Mouse (Mus musculus) myocyte (in vitro differentiated cells): ENCODE results near the gene Mdm2. TPM values are rescaled to one million over a fixed set of nuclear protein-coding genes. Genes with fewer than 3 reads are reported as not detected.
A peak's percentile ranks its signal among the peaks of the same experiment; 100 is the strongest.
"Not testable (repeated sequence)": the region's sequence is repeated elsewhere in the genome, so short reads cannot be mapped to it uniquely, and the experiment has no call there.

Experiments used
- H3K27me3 ChIP-seq: one replicate; pipeline ENCODE4 v1.6.1; 2011; ENCODE audit not compliant: control insufficient read depth, insufficient read depth, insufficient read length
- H3K36me3 ChIP-seq: one replicate; pipeline ENCODE4 v1.6.1; 2011; ENCODE audit not compliant: control insufficient read depth, insufficient read depth
- H3K4me2 ChIP-seq: one replicate; pipeline ENCODE4 v1.6.1; 2011; ENCODE audit warnings: low read depth, control low read depth
- H3K4me3 ChIP-seq: one replicate; pipeline ENCODE4 v1.5.1; 2011; ENCODE audit warnings: mild to moderate bottlenecking, control low read depth, moderate library complexity
- H3K79me2 ChIP-seq: one replicate; pipeline ENCODE4 v1.6.1; 2011; ENCODE audit not compliant: control insufficient read depth, insufficient read depth
- H3ac ChIP-seq: one replicate; pipeline ENCODE4 v1.6.1; 2011; ENCODE audit not compliant: control insufficient read depth, insufficient read length
- CEBPB ChIP-seq: IDR thresholded peaks from 2 replicates; pipeline ENCODE4 v1.6.1; 2011; ENCODE audit warnings: mild to moderate bottlenecking, moderate library complexity; ENCODE audit not compliant: poor library complexity, insufficient read depth, severe bottlenecking
- E2F4 ChIP-seq: IDR thresholded peaks from one replicate; pipeline ENCODE4 v1.6.1; 2011; ENCODE audit warnings: mild to moderate bottlenecking, control low read depth, moderate library complexity; ENCODE audit not compliant: insufficient read depth
- MAX ChIP-seq: IDR thresholded peaks from one replicate; pipeline ENCODE4 v1.6.1; 2011; ENCODE audit warnings: low read depth, mild to moderate bottlenecking, control low read depth
- MYOD1 ChIP-seq, 3 experiments: IDR thresholded peaks; one replicate each; pipeline ENCODE4 v1.6.1; 2011; ENCODE audit warnings: control low read depth in 2 of 3, low read depth in 2 of 3, mild to moderate bottlenecking in 2 of 3, moderate library complexity in 1 of 3; ENCODE audit not compliant: insufficient read length in 2 of 3, control insufficient read depth in 1 of 3
- MYOG ChIP-seq, 3 experiments: IDR thresholded peaks; one replicate each; pipeline ENCODE4 v1.6.1; 2011; ENCODE audit warnings: control low read depth in 2 of 3, low read depth in 2 of 3, mild to moderate bottlenecking in 2 of 3; ENCODE audit not compliant: insufficient read length in 2 of 3, control insufficient read depth in 1 of 3, insufficient read depth in 1 of 3
- POLR2A ChIP-seq: IDR thresholded peaks from one replicate; pipeline ENCODE4 v1.6.1; 2011; ENCODE audit warnings: low read depth, mild to moderate bottlenecking, control low read depth, moderate library complexity; ENCODE audit not compliant: insufficient read length
- POLR2AphosphoS2 ChIP-seq: IDR thresholded peaks from one replicate; pipeline ENCODE4 v1.6.1; 2011; ENCODE audit warnings: low read depth, control low read depth; ENCODE audit not compliant: insufficient read length
- REST ChIP-seq: IDR thresholded peaks from one replicate; pipeline ENCODE4 v1.6.1; 2011; ENCODE audit warnings: mild to moderate bottlenecking, control low read depth, moderate library complexity; ENCODE audit not compliant: insufficient read depth, insufficient read length
- SRF ChIP-seq: IDR thresholded peaks from one replicate; pipeline ENCODE4 v1.6.1; 2011; ENCODE audit warnings: low read depth; ENCODE audit not compliant: control insufficient read depth, insufficient read length
- TCF12 ChIP-seq: IDR thresholded peaks from one replicate; pipeline ENCODE4 v1.6.1; 2011; ENCODE audit warnings: mild to moderate bottlenecking, control low read depth; ENCODE audit not compliant: poor library complexity, insufficient read depth, severe bottlenecking
- TCF3 ChIP-seq: IDR thresholded peaks from one replicate; pipeline ENCODE4 v1.6.1; 2011; ENCODE audit warnings: low read depth, control low read depth; ENCODE audit not compliant: insufficient read length
- USF1 ChIP-seq: IDR thresholded peaks from one replicate; pipeline ENCODE4 v1.6.1; 2011; ENCODE audit warnings: low read depth, mild to moderate bottlenecking, control low read depth, moderate library complexity
- polyA plus RNA-seq: library from polyadenylated mRNA; unstranded; fragments of >200 nt; fragmentation: generic; extraction: Trizol; gene quantifications from one replicate; pipeline ENCODE4 v1.2.1, GENCODE M21; 2012; ENCODE audit warnings: missing spikeins

Mdm2 gene
- 23.2 TPM for polyA plus RNA-seq

GRCm38 (mm10) chr10:117710604-117711141 is at the start of gene Mdm2:
Mdm2 (minus strand) TSS chr10:117710758.
- Histone ChIP-seq H3K4me3 (peak within 1 kb of the TSS; percentile 86), H3K27me3 (no peaks in the 10 kb centered on the region), H3K36me3 (peaks cover 15% of the 10 kb centered on the region), H3K79me2 (peaks cover 42% of the 10 kb centered on the region), H3ac (peak within 1 kb of the TSS; percentile 74), H3K4me2 (peak within 1 kb of the TSS; percentile 82)
- TF ChIP-seq MAX (no peak), MYOD1 (IDR thresholded peaks at IDR 0.05; ENCODE audit: control insufficient read depth in 1 of 3, insufficient read length in 2 of 3, low read depth in 2 of 3) (peak in 2 of 3 experiments; percentile 48 to 74), E2F4 (peak; percentile 34), TCF3 (no peak), POLR2AphosphoS2 (peak; percentile 62), TCF12 (peak; percentile 25), POLR2A (peak; percentile 69), MYOG (IDR thresholded peaks at IDR 0.05; ENCODE audit: control insufficient read depth in 1 of 3, insufficient read depth in 1 of 3, insufficient read length in 2 of 3, low read depth in 2 of 3) (peak in 2 of 3 experiments; percentile 58 to 98)

GRCm38 (mm10) chr10:117759844-117760630 is 49.5 kb upstream of the Mdm2 start:
- no peak overlapping the region for H3K4me3 ChIP-seq
- TF ChIP-seq REST (no peak), POLR2A (no peak), TCF3 (no peak), MYOG (IDR thresholded peaks at IDR 0.05; ENCODE audit: control insufficient read depth in 1 of 3, insufficient read depth in 1 of 3, insufficient read length in 2 of 3, low read depth in 2 of 3) (no peak), TCF12 (no peak), CEBPB (no peak), POLR2AphosphoS2 (no peak), SRF (no peak), USF1 (no peak), MAX (no peak), MYOD1 (IDR thresholded peaks at IDR 0.05; ENCODE audit: control insufficient read depth in 1 of 3, insufficient read length in 2 of 3, low read depth in 2 of 3) (no peak), E2F4 (no peak)
- no peaks in the 10 kb centered on the region for H3K79me2 ChIP-seq
- no peaks in the 10 kb centered on the region for H3K27me3 ChIP-seq
- H3ac ChIP-seq = no peak overlapping the region
- H3K4me2 ChIP-seq = no peak overlapping the region
- peaks cover 67% of the 10 kb centered on the region for H3K36me3 ChIP-seq

- Histone ChIP-seq H3K79me2 (no peaks in the 10 kb centered on the region), H3K36me3 (peaks cover 58% of the 10 kb centered on the region), H3K4me3 (no peak overlapping the region), H3ac (no peak overlapping the region), H3K27me3 (no peaks in the 10 kb centered on the region), H3K4me2 (no peak overlapping the region)
- TF ChIP-seq TCF3 = no peak
- no peak for TF ChIP-seq POLR2A
- no peak for TF ChIP-seq SRF
- no peak for TF ChIP-seq MYOG (IDR thresholded peaks at IDR 0.05; ENCODE audit: control insufficient read depth in 1 of 3, insufficient read depth in 1 of 3, insufficient read length in 2 of 3, low read depth in 2 of 3)
- no peak for TF ChIP-seq REST
- TF ChIP-seq USF1 = no peak
Observed at GRCm38 (mm10) chr10:117758749-117759727, 48.5 kb upstream of the Mdm2 start.

GRCm38 (mm10) chr10:117758344-117758743 is 47.8 kb upstream of the Mdm2 start:
- not testable (repeated sequence) for H3ac ChIP-seq, H3K79me2 ChIP-seq, H3K4me2 ChIP-seq, H3K4me3 ChIP-seq, H3K27me3 ChIP-seq
- H3K36me3 ChIP-seq = peaks cover 54% of the 10 kb centered on the region
